Mouse (Mus musculus): ENCODE data around the gene Crk. TPM values are rescaled to one million over a fixed set of nuclear protein-coding genes. Genes with fewer than 3 reads are reported as not detected.
A peak's percentile ranks its signal among the peaks of the same experiment; 100 is the strongest.
"Not testable (repeated sequence)": the region's sequence is repeated elsewhere in the genome, so short reads cannot be mapped to it uniquely, and the experiment has no call there.

Gene Crk
- polyA plus RNA-seq, 1 experiment from 2014 or later = 71.1 TPM

DNA sequence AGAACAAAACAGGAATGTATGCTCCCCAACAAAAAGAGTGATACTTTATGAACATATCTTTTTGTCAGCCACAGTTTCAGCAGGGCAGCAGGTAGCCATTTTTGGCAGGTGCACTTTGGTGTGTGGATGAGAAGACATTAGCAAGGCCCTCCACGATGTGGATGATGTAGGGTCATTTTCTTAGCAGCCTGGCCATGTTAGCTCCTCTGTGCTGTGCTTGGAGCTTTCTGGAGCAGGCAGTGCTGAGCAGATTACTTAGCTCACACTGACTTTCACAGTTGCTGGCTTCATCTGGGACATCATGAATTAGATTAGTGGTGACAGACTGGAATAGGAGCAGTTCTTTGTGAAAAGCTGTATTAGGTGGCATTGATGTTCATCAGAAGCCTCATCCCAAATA, 10.9 kb downstream of the Crk start:
- ATAC-seq (replicated peaks; ENCODE audit: low FRiP score) = no peak
- Histone ChIP-seq H3K9me3 (ENCODE audit: control insufficient read depth, low read length) (no peaks in the 10 kb centered on the region), H3K4me3 (ENCODE audit: low read depth, low read length) (no peak overlapping the region), H3K36me3 (ENCODE audit: control insufficient read depth, insufficient read depth, low read length) (peaks cover 39% of the 10 kb centered on the region), H3K9ac (ENCODE audit: low read depth, low read length) (no peak overlapping the region), H3K27me3 (replicated peaks; ENCODE audit: control insufficient read depth, insufficient read depth, low read length) (no peaks in the 10 kb centered on the region), H3K27ac (ENCODE audit: low read depth, low read length) (no peak overlapping the region), H3K4me1 (replicated peaks; ENCODE audit: control insufficient read depth, insufficient read depth, low read length) (peaks cover 5% of the 10 kb centered on the region; the same call in 1 of the 2 replicates), H3K4me2 (no peak overlapping the region)
- WGBS = 84% methylated on average over 1 of the region's 1 CpGs
- DNase-seq (ENCODE audit: low spot score) = no peak

DNA sequence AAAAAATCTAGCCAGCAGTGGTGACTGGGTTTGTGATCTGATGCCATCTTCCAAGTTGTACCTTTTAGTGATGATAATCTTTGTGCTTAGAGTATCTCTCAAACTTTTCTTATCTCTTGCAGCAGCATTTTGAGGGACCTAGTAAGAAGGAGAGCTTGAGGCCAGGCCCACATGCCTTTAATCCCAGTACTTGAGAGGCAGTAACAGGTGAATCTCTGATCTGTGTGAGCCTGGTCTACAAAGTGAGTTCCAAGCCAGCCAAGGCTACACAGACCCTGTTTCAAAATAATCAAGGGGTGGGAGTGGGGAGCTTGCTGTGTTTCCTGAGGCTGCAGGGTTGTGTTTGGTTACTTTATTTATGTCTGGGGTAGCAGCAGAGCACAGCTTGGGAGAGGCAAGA, 12.0 kb downstream of the Crk start:
- ATAC-seq (replicated peaks; ENCODE audit: low FRiP score) (no peak), DNase-seq (ENCODE audit: low spot score) (no peak)
- no peaks in the 10 kb centered on the region for H3K27me3 ChIP-seq (replicated peaks; ENCODE audit: control insufficient read depth, insufficient read depth, low read length)
- H3K4me1 ChIP-seq (replicated peaks; ENCODE audit: control insufficient read depth, insufficient read depth, low read length) = peaks cover 5% of the 10 kb centered on the region; the same call in 1 of the 2 replicates
- no peak overlapping the region for H3K4me3 ChIP-seq (ENCODE audit: low read depth, low read length)
- no peak overlapping the region for H3K4me2 ChIP-seq
- no peaks in the 10 kb centered on the region for H3K9me3 ChIP-seq (ENCODE audit: control insufficient read depth, low read length)
- no peak overlapping the region for H3K9ac ChIP-seq (ENCODE audit: low read depth, low read length)
- H3K36me3 ChIP-seq (ENCODE audit: control insufficient read depth, insufficient read depth, low read length) = peaks cover 39% of the 10 kb centered on the region
- H3K27ac ChIP-seq (ENCODE audit: low read depth, low read length) = no peak overlapping the region

DNA sequence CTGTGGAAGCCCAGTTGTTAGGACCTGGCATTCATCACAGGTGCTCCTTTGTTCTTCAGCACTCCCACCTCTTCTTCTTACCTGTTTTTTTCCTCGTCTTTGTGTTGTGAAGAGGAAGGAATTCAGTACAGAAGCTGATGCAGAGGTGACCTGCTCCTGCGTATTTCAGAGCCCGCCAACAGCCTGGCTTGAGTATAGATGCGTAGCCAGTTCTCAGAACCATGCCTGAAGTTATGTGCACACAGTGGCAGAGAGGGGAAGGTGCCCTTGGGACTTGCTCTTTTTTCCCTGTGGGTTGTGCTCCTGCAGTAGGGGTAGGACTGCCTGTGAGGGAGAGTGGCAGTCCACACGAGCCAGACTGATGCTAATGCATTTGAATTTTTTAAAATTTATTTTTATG, 14.5 kb downstream of the Crk start:
- no peaks in the 10 kb centered on the region for H3K27me3 ChIP-seq (replicated peaks; ENCODE audit: control insufficient read depth, insufficient read depth, low read length)
- H3K4me3 ChIP-seq (ENCODE audit: low read depth, low read length) = no peak overlapping the region
- H3K4me2 ChIP-seq = no peak overlapping the region
- no peaks in the 10 kb centered on the region for H3K9me3 ChIP-seq (ENCODE audit: control insufficient read depth, low read length)
- H3K36me3 ChIP-seq (ENCODE audit: control insufficient read depth, insufficient read depth, low read length) = peaks cover 54% of the 10 kb centered on the region
- no peak overlapping the region for H3K27ac ChIP-seq (ENCODE audit: low read depth, low read length)
- ATAC-seq (replicated peaks; ENCODE audit: low FRiP score) (no peak), DNase-seq (ENCODE audit: low spot score) (no peak)
- H3K9ac ChIP-seq (ENCODE audit: low read depth, low read length) = no peak overlapping the region
- WGBS = 88% methylated on average over 5 of the region's 5 CpGs
- H3K4me1 ChIP-seq (replicated peaks; ENCODE audit: control insufficient read depth, insufficient read depth, low read length) = no peaks in the 10 kb centered on the region

DNA sequence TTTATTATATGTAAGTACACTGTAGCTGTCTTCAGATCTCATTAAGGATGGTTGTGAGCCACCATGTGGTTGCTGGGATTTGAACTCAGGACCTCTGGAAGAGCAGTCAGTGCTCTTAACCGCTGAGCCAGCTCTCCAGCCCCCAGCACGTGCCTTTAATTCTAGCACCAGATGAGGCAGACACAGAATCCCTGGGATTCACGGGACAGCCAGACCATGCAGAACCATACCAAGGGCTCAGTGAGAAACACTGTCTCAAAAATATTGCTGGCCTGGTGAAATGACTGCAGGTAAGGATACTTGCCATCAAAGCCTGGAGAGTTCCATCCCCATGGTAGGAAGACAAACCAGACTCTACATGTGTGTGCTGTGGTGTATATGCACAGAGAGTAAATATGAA, 18.4 kb downstream of the Crk start:
- H3K4me1 ChIP-seq (replicated peaks; ENCODE audit: control insufficient read depth, insufficient read depth, low read length); H3K9me3 ChIP-seq (ENCODE audit: control insufficient read depth, low read length); ATAC-seq (replicated peaks; ENCODE audit: low FRiP score); H3K27me3 ChIP-seq (replicated peaks; ENCODE audit: control insufficient read depth, insufficient read depth, low read length); H3K4me3 ChIP-seq (ENCODE audit: low read depth, low read length); H3K9ac ChIP-seq (ENCODE audit: low read depth, low read length); H3K4me2 ChIP-seq; DNase-seq (ENCODE audit: low spot score); H3K27ac ChIP-seq (ENCODE audit: low read depth, low read length): not testable (repeated sequence)
- 94% methylated on average over 3 of the region's 3 CpGs for WGBS
- peaks cover 64% of the 10 kb centered on the region for H3K36me3 ChIP-seq (ENCODE audit: control insufficient read depth, insufficient read depth, low read length)

DNA sequence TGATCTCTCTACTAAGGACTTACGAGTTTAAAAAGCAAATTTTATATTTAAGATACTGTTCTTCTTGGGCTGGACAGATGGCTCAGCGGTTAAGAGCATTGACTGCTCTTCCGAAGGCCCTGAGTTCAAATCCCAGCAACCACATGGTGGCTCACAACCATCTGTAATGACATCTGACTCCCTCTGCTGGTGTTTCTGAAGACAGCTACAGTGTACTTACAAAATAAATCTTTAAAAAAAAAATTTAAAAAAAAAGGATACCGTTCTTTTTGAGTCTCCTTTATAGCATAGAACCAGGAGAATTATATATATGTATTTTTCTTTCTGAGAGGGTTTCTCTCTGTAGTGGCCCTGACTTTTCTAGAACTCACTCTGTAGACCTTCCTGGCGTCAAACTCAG, 21.5 kb downstream of the Crk start:
- Histone ChIP-seq H3K9ac (ENCODE audit: low read depth, low read length) (no peak overlapping the region), H3K4me1 (replicated peaks; ENCODE audit: control insufficient read depth, insufficient read depth, low read length) (no peaks in the 10 kb centered on the region), H3K27ac (ENCODE audit: low read depth, low read length) (no peak overlapping the region), H3K4me3 (ENCODE audit: low read depth, low read length) (no peak overlapping the region), H3K36me3 (ENCODE audit: control insufficient read depth, insufficient read depth, low read length) (peaks cover 51% of the 10 kb centered on the region), H3K4me2 (no peak overlapping the region), H3K27me3 (replicated peaks; ENCODE audit: control insufficient read depth, insufficient read depth, low read length) (no peaks in the 10 kb centered on the region), H3K9me3 (ENCODE audit: control insufficient read depth, low read length) (no peaks in the 10 kb centered on the region)
- 93% methylated on average over 5 of the region's 5 CpGs for WGBS
- no peak for ATAC-seq (replicated peaks; ENCODE audit: low FRiP score)
- DNase-seq (ENCODE audit: low spot score) = no peak

DNA sequence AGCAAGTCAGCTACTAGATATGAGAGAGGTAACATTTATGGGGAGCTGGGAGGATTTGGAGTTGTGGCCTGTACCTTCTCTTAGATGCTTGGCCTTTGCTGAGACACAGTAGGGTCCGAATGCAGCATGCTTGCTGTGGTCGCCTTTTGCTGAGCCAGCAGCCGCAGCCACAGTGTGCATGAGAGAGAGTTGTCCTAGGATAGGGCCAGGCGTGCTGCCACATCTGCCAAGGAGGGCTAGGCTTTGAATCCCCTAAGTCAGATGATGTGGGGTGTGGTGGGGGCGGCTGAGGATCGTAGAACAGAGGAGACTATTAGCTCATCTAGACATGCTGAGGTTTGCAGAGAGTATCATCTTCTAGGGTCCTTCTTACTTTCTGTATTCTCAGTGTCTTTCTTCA, 23.7 kb downstream of the Crk start:
- Histone ChIP-seq H3K4me2 (no peak overlapping the region), H3K36me3 (ENCODE audit: control insufficient read depth, insufficient read depth, low read length) (peaks cover 46% of the 10 kb centered on the region), H3K27ac (ENCODE audit: low read depth, low read length) (no peak overlapping the region), H3K9ac (ENCODE audit: low read depth, low read length) (no peak overlapping the region), H3K4me3 (ENCODE audit: low read depth, low read length) (no peak overlapping the region), H3K9me3 (ENCODE audit: control insufficient read depth, low read length) (no peaks in the 10 kb centered on the region), H3K27me3 (replicated peaks; ENCODE audit: control insufficient read depth, insufficient read depth, low read length) (no peaks in the 10 kb centered on the region), H3K4me1 (replicated peaks; ENCODE audit: control insufficient read depth, insufficient read depth, low read length) (no peaks in the 10 kb centered on the region)
- 86% methylated on average over 6 of the region's 6 CpGs for WGBS
- ATAC-seq (replicated peaks; ENCODE audit: low FRiP score) (no peak), DNase-seq (ENCODE audit: low spot score) (no peak)

DNA sequence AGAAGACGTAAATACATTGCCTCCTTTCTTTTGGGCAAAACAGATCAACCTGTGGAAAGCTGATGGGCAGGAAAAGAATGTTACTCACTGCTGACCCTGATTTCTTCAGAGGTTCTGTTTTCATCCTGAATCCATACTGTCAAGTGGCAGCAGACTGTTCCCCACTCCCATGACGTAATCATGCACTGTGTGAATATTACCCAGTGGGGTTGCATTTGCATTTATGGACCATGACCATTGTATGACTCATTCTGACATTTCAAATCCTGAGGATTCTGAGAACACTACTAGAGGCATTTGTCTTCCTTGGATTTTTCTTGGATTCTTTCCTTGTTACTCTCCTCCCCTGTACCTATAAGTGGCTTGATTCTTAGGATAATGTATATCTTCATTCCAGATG, 24.7 kb downstream of the Crk start:
- Histone ChIP-seq H3K4me3 (ENCODE audit: low read depth, low read length) (no peak overlapping the region), H3K27me3 (replicated peaks; ENCODE audit: control insufficient read depth, insufficient read depth, low read length) (no peaks in the 10 kb centered on the region), H3K36me3 (ENCODE audit: control insufficient read depth, insufficient read depth, low read length) (peaks cover 37% of the 10 kb centered on the region), H3K4me1 (replicated peaks; ENCODE audit: control insufficient read depth, insufficient read depth, low read length) (no peaks in the 10 kb centered on the region), H3K9ac (ENCODE audit: low read depth, low read length) (no peak overlapping the region), H3K27ac (ENCODE audit: low read depth, low read length) (no peak overlapping the region), H3K4me2 (no peak overlapping the region), H3K9me3 (ENCODE audit: control insufficient read depth, low read length) (no peaks in the 10 kb centered on the region)
- WGBS = 94% methylated on average over 2 of the region's 2 CpGs
- no peak for ATAC-seq (replicated peaks; ENCODE audit: low FRiP score)
- DNase-seq (ENCODE audit: low spot score) = no peak

DNA sequence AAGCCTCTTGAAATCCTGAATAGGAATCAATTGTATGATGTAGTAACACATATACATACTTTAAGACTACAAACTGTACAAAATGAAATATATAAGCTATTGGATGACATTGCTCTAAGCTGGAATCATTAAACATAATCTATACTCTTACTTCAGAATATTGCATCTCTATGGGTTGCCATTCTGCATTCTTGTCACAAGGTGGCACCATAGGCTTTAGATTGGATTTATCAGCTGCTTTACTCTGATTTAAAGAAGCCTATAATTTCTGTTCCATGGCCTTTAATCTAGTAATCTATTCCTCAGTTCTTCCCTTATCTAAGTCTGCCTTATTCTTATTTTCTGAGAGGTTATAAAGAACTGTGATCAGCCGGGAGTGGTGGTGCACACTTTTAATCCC, 34.9 kb downstream of the Crk start:
- H3K9me3 ChIP-seq (ENCODE audit: control insufficient read depth, low read length) = no peaks in the 10 kb centered on the region
- no peaks in the 10 kb centered on the region for H3K4me1 ChIP-seq (replicated peaks; ENCODE audit: control insufficient read depth, insufficient read depth, low read length)

DNA sequence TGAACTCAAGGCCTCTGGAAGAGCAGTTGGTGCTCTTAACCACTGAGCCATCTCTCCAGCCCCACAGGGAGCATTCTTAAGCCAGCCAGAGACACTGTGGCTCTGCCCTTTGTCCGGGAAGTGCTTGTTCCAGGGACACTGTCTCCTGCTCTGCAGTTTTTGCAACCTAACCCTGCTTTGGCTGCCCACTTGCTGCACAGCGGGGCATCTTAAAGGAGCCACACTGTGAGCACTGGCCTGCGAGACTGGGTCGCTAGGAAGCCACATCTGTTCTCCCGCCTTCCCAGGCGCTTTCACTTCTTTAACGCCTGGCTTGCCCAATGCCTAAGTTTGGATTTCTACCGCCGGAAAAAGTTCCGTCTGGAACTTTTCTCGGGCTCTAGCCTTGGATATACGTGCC, 36.5 kb downstream of the Crk start:
- H3K36me3 ChIP-seq (ENCODE audit: control insufficient read depth, insufficient read depth, low read length) = no peaks in the 10 kb centered on the region
- DNase-seq (ENCODE audit: low spot score) (no peak), ATAC-seq (replicated peaks; ENCODE audit: low FRiP score) (no peak)
- no peak overlapping the region for H3K9ac ChIP-seq (ENCODE audit: low read depth, low read length)
- no peaks in the 10 kb centered on the region for H3K9me3 ChIP-seq (ENCODE audit: control insufficient read depth, low read length)
- H3K27ac ChIP-seq (ENCODE audit: low read depth, low read length) = no peak overlapping the region
- no peak overlapping the region for H3K4me3 ChIP-seq (ENCODE audit: low read depth, low read length)
- 40% methylated on average over 12 of the region's 12 CpGs for WGBS
- no peaks in the 10 kb centered on the region for H3K27me3 ChIP-seq (replicated peaks; ENCODE audit: control insufficient read depth, insufficient read depth, low read length)
- no peaks in the 10 kb centered on the region for H3K4me1 ChIP-seq (replicated peaks; ENCODE audit: control insufficient read depth, insufficient read depth, low read length)
- H3K4me2 ChIP-seq = peak overlapping the region; percentile 17; the same call in 1 of the 2 replicates

More for the DNA sequence above, 34.9 kb downstream of the Crk start:
- Histone ChIP-seq H3K4me3 (ENCODE audit: low read depth, low read length) (no peak overlapping the region), H3K27me3 (replicated peaks; ENCODE audit: control insufficient read depth, insufficient read depth, low read length) (no peaks in the 10 kb centered on the region), H3K4me2 (no peak overlapping the region), H3K27ac (ENCODE audit: low read depth, low read length) (no peak overlapping the region), H3K9ac (ENCODE audit: low read depth, low read length) (no peak overlapping the region), H3K36me3 (ENCODE audit: control insufficient read depth, insufficient read depth, low read length) (no peaks in the 10 kb centered on the region)
- whole genome bisulfite sequencing = 87% methylated on average over 1 of the region's 1 CpGs
- DNase-seq (ENCODE audit: low spot score) (no peak), ATAC-seq (replicated peaks; ENCODE audit: low FRiP score) (no peak)
